Mouse (Mus musculus) C2C12 (cell line): ENCODE data around the gene Mrtfa. TPM values are rescaled to one million over a fixed set of nuclear protein-coding genes. Genes with fewer than 3 reads are reported as not detected.

ENCODE experiments used
- H3K27me3 ChIP-seq: one replicate; pipeline ENCODE4 v1.6.1; 2011; ENCODE audit not compliant: control insufficient read depth, insufficient read depth, insufficient read length
- H3K36me3 ChIP-seq: one replicate; pipeline ENCODE4 v1.6.1; 2011; ENCODE audit not compliant: control insufficient read depth, insufficient read depth
- H3K4me3 ChIP-seq: one replicate; pipeline ENCODE4 v1.5.1; 2011; ENCODE audit warnings: mild to moderate bottlenecking, control low read depth; ENCODE audit not compliant: poor library complexity, insufficient read depth, severe bottlenecking
- H3K79me2 ChIP-seq: one replicate; pipeline ENCODE4 v1.6.1; 2011; ENCODE audit not compliant: control insufficient read depth, insufficient read depth
- H3K79me3 ChIP-seq: one replicate; pipeline ENCODE4 v1.6.1; 2011; ENCODE audit warnings: low read depth, control low read depth
- H3ac ChIP-seq: one replicate; pipeline ENCODE3; 2011; ENCODE audit warnings: low read depth; ENCODE audit not compliant: control insufficient read depth, insufficient read length
- CEBPB ChIP-seq: IDR thresholded peaks from one replicate; pipeline ENCODE4 v1.6.1; 2011; ENCODE audit warnings: low read depth, mild to moderate bottlenecking, control low read depth, moderate library complexity
- CTCF ChIP-seq: IDR thresholded peaks from one replicate; pipeline ENCODE4 v1.5.1; 2011; ENCODE audit not compliant: control insufficient read depth, insufficient read depth, insufficient read length
- FOSL1 ChIP-seq: IDR thresholded peaks from one replicate; pipeline ENCODE4 v1.8.0; 2011; ENCODE audit warnings: mild to moderate bottlenecking, low read length; ENCODE audit not compliant: poor library complexity, insufficient read depth, severe bottlenecking
- MAX ChIP-seq: IDR thresholded peaks from one replicate; pipeline ENCODE4 v1.6.1; 2011; ENCODE audit warnings: mild to moderate bottlenecking, control low read depth
- MYOD1 ChIP-seq: IDR thresholded peaks from one replicate; pipeline ENCODE4 v1.6.1; 2011; ENCODE audit warnings: low read depth; ENCODE audit not compliant: control insufficient read depth, insufficient read length
- MYOG ChIP-seq: IDR thresholded peaks from one replicate; pipeline ENCODE4 v1.6.1; 2011; ENCODE audit not compliant: control insufficient read depth, insufficient read length; ENCODE audit errors: extremely low read depth
- USF1 ChIP-seq: IDR thresholded peaks from one replicate; pipeline ENCODE4 v1.6.1; 2011; ENCODE audit warnings: low read depth, mild to moderate bottlenecking, control low read depth, moderate library complexity
- polyA plus RNA-seq: library from polyadenylated mRNA; unstranded; fragments of >200 nt; fragmentation: generic; extraction: Trizol; gene quantifications from one replicate; pipeline ENCODE4 v1.2.1, GENCODE M21; 2012; ENCODE audit warnings: missing spikeins

Gene Mrtfa
- polyA plus RNA-seq, 1 experiment, result 42.2 TPM

DNA sequence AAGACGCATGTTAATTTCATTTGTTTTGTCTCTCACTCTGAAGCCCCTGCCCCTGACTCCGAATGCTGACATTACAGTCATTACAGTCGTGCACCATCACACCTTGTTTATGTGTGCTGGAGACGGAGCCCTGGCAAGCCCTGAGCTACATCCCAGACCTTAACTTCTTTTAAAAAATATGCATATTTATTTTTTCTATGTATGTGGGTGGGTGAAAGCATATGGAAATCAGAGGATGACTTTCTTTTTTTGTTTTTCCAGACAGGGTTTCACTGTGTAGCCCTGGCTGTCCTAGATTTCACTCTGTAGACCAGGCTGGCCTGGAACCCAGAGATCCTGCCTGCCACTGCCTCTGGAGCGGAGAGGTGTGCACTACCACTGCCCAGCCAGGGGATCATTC, 195.6 kb downstream of the Mrtfa start:
- H3K36me3 ChIP-seq, result no peaks in the 10 kb centered on the region
- TF ChIP-seq MAX, result no peak
- TF ChIP-seq MYOD1, result no peak
- TF ChIP-seq USF1, result no peak
- no peak for TF ChIP-seq MYOG
- no peak for TF ChIP-seq FOSL1
- no peak for TF ChIP-seq CTCF
- H3K27me3 ChIP-seq, result no peaks in the 10 kb centered on the region
- H3K79me3 ChIP-seq, result no peaks in the 10 kb centered on the region
- H3ac ChIP-seq, result no peak overlapping the region
- H3K79me2 ChIP-seq, result peaks cover 6% of the 10 kb centered on the region
- no peak overlapping the region for H3K4me3 ChIP-seq

DNA sequence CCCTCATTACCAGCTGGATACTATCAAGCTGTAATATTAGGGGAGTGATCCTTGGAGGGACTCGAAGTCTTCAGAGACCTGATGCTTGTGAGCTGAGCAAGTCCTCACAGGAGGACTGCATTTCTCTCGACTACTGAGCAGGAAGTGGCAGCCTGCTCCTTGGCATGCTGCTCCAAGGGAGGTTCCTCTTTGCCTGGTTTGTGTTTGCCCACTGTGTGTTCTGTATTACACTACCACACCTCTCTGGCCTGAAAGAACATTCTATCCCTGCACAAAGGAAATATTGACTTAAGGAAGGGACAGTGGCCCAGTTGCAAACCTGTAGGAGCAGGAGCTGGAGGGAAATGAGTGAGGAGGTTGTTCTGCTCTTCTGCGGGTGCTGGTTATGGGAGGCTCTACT, 200.8 kb downstream of the Mrtfa start:
- H3ac ChIP-seq, result no peak overlapping the region
- H3K79me2 ChIP-seq, result peaks cover 11% of the 10 kb centered on the region
- TF ChIP-seq MYOG (no peak), CTCF (no peak), MAX (no peak), CEBPB (no peak), MYOD1 (no peak), FOSL1 (no peak), USF1 (no peak)
- peaks cover 2% of the 10 kb centered on the region for H3K79me3 ChIP-seq
- H3K36me3 ChIP-seq, result no peaks in the 10 kb centered on the region
- no peak overlapping the region for H3K4me3 ChIP-seq
- H3K27me3 ChIP-seq, result no peaks in the 10 kb centered on the region

DNA sequence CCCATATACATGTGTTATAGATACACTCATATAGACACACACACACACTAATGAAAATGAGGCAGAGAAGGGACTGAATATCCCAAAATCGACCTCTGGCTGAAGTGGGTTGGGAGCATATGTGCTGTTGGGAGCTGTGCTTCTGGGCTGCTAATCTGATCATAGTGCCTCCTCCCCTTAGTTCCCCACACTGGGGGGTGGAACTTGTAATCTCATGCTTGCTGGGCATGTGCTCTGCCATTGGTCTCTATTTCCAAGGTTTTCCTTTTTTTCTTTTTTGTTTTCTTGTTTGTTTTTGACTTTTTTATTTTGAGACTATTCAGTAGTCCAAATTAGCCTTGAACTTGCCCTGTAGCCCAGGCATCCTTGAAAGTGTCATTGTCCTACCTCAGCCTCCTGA, 202.2 kb downstream of the Mrtfa start:
- Histone ChIP-seq H3K36me3 (no peaks in the 10 kb centered on the region), H3K79me2 (peaks cover 11% of the 10 kb centered on the region), H3K4me3 (no peak overlapping the region), H3K79me3 (peaks cover 2% of the 10 kb centered on the region), H3K27me3 (no peaks in the 10 kb centered on the region), H3ac (no peak overlapping the region)
- no peak for TF ChIP-seq MAX
- no peak for TF ChIP-seq USF1
- TF ChIP-seq FOSL1, result no peak
- no peak for TF ChIP-seq CTCF

DNA sequence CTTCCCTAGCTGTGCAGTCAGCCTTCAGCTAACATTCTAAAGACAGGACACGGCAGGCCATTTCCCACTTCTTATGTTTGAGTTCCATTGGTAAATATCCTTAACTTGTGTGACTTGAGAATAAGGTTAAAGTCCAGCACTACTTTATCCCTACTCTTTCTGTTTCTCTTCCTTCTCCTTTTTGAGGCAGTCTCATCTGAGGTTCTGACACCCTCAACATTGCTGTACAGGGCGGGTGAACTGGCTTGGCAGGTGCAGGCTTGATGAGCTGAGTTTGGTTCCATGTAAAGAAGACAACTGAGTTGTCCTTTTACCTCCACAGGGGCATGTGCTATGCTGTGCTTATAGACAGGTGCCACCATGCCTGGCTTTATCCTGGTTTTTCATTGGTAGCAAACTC, 207.3 kb downstream of the Mrtfa start:
- peaks cover 2% of the 10 kb centered on the region for H3K79me3 ChIP-seq
- H3K79me2 ChIP-seq, result peaks cover 2% of the 10 kb centered on the region
- no peaks in the 10 kb centered on the region for H3K27me3 ChIP-seq
- no peak overlapping the region for H3ac ChIP-seq
- TF ChIP-seq CEBPB (no peak), MYOG (no peak), MAX (no peak), USF1 (no peak), FOSL1 (no peak), CTCF (no peak), MYOD1 (no peak)
- no peaks in the 10 kb centered on the region for H3K36me3 ChIP-seq
- H3K4me3 ChIP-seq, result no peak overlapping the region

DNA sequence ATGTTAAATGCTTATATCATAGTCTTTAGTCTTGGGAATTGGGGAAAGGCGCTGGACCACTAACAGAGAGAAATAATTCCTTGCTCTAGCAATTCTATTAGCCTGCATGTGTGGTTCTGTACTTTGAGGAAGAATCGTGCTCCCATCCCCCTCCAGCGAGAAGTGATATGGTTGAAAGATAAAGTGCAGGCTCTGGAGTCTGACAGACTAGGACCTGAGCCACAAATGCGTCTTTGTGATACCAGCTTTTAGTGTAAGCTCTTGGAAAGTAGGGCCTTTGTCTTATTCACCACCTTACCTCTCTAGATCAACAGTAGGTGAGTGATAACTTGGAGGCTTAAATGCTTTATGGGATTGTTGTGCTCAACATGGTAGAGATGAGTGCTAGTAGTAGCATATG, 209.4 kb downstream of the Mrtfa start:
- Histone ChIP-seq H3K4me3 (no peak overlapping the region), H3K79me2 (peaks cover 8% of the 10 kb centered on the region), H3K79me3 (peaks cover 2% of the 10 kb centered on the region), H3K36me3 (no peaks in the 10 kb centered on the region), H3K27me3 (no peaks in the 10 kb centered on the region), H3ac (no peak overlapping the region)
- TF ChIP-seq MAX (no peak), USF1 (no peak), CTCF (no peak)

DNA sequence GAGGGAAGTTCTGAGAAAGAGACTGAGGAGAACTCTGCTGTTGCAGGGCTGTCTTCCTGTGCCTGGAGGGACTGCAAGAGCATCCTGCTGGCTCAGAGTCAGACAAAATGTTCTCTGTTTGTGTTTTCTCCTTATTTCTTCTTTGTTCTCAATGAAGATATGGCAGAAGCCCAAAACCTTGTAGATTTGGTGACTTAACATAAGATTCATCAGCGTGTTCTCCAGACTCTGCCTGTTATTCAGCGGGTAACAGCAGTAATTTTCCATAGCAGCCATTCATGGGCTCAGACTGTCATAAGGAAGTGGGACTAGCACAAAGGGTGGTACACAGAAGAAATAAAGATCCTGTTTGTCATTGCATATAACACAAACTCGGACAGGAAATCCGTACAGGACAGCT, 210.9 kb downstream of the Mrtfa start:
- Histone ChIP-seq H3K79me3 (peaks cover 2% of the 10 kb centered on the region), H3K4me3 (no peak overlapping the region), H3K27me3 (no peaks in the 10 kb centered on the region), H3K79me2 (peaks cover 8% of the 10 kb centered on the region), H3ac (no peak overlapping the region), H3K36me3 (no peaks in the 10 kb centered on the region)
- no peak for TF ChIP-seq FOSL1
- TF ChIP-seq MAX, result no peak
- no peak for TF ChIP-seq USF1
- TF ChIP-seq MYOD1, result no peak
- no peak for TF ChIP-seq CEBPB
- no peak for TF ChIP-seq MYOG
- TF ChIP-seq CTCF, result no peak
